ENCODE assay signal across 19 mouse cellular contexts in genomic region chr3:108327275-108327674, GRCm38 (mm10). TPM values are rescaled to one million over a fixed set of nuclear protein-coding genes. Genes with fewer than 3 reads are reported as not detected.
DNase-seq lines count a peak whose midpoint lies in the region; ATAC-seq and TF ChIP-seq lines count a peak whose summit lies in the region.
"Had no signal": no experiment of that assay in that cellular context is flagged by ENCODE, and none has a peak within 500 bp of the region (broad histone marks: within the 10 kb centered on the region; RNA-seq: fewer than 3 reads in every experiment).

No protein-coding gene starts in this region.

- H3K4me1 ChIP-seq in forebrain, embryonic 14.5 days (ENCODE audit: control insufficient read depth, insufficient read depth, low read length), result 0 out of 2 replicates have a peak, but pooled peaks cover 2% of the 10 kb centered on the region
- no peaks in the 10 kb centered on the region for H3K4me1 ChIP-seq in forebrain, embryonic 12.5 days
- H3K4me1 ChIP-seq in lung, postnatal 0 days (ENCODE audit: insufficient read depth, low read depth, low read length), result 0 out of 2 replicates have a peak, but pooled peaks cover 6% of the 10 kb centered on the region
- H3K4me1 ChIP-seq: limb, embryonic 12.5 days; stomach, embryonic 15.5 days had no signal

- DNase-seq in forebrain, embryonic 14.5 days (ENCODE audit: low spot score), result peak; percentile 62
- peak; percentile 45 to 54 for DNase-seq in left cerebral cortex, adult 18-20 months (ENCODE audit: low spot score in 2 of 2)
- DNase-seq in left cerebral cortex, postnatal 10 days (ENCODE audit: extremely low spot score in 1 of 2, low spot score in 2 of 2), result no peak
- peak; percentile 81 for DNase-seq in brain, embryonic 14.5 days (ENCODE audit: low read depth)
- DNase-seq in lung, postnatal 0 days (ENCODE audit: low spot score), result peak; percentile 78
- no peak for DNase-seq in spleen, adult 12 weeks (ENCODE audit: low spot score)
- DNase-seq in gastrocnemius, postnatal 10 days, result no peak
- DNase-seq: thymus, postnatal 25 days had no signal

- no peaks in the 10 kb centered on the region for H3K9me3 ChIP-seq in forebrain, embryonic 14.5 days (replicated peaks; ENCODE audit: control insufficient read depth, low read length)
- H3K9me3 ChIP-seq in forebrain, embryonic 12.5 days, result no peaks in the 10 kb centered on the region
- no peaks in the 10 kb centered on the region for H3K9me3 ChIP-seq in lung, postnatal 0 days (ENCODE audit: low read length)
- H3K9me3 ChIP-seq: heart, embryonic 13.5 days; limb, embryonic 12.5 days; liver, embryonic 15.5 days; stomach, embryonic 15.5 days had no signal

- H3K36me3 ChIP-seq in forebrain, embryonic 14.5 days (ENCODE audit: control insufficient read depth, insufficient read depth, low read length), result peaks cover 52% of the 10 kb centered on the region
- H3K36me3 ChIP-seq in forebrain, embryonic 12.5 days (replicated peaks), result peaks cover 61% of the 10 kb centered on the region
- H3K36me3 ChIP-seq in lung, postnatal 0 days (ENCODE audit: insufficient read depth, low read length), result no peaks in the 10 kb centered on the region

- no peaks in the 10 kb centered on the region for H3K27me3 ChIP-seq in forebrain, embryonic 14.5 days (replicated peaks; ENCODE audit: control insufficient read depth, insufficient read depth, low read length)
- H3K27me3 ChIP-seq in forebrain, embryonic 12.5 days, result no peaks in the 10 kb centered on the region
- H3K27me3 ChIP-seq in lung, postnatal 0 days (replicated peaks; ENCODE audit: insufficient read depth, low read length), result no peaks in the 10 kb centered on the region
- H3K27me3 ChIP-seq: heart, embryonic 13.5 days; limb, embryonic 12.5 days; liver, embryonic 15.5 days; Patski; stomach, embryonic 15.5 days had no signal

- H3K9ac ChIP-seq in forebrain, embryonic 14.5 days (ENCODE audit: low read length), result no peak overlapping the region
- H3K9ac ChIP-seq in forebrain, embryonic 12.5 days, result no peak overlapping the region
- H3K9ac ChIP-seq in lung, postnatal 0 days (replicated peaks; ENCODE audit: low read depth), result no peak overlapping the region
- H3K9ac ChIP-seq: heart, embryonic 13.5 days; hindbrain, embryonic 14.5 days; limb, embryonic 12.5 days; liver, embryonic 15.5 days; stomach, embryonic 15.5 days had no signal

- H3K4me2 ChIP-seq in forebrain, embryonic 14.5 days (ENCODE audit: low read length), result no peak overlapping the region
- H3K4me2 ChIP-seq in forebrain, embryonic 12.5 days, result no peak overlapping the region
- no peak overlapping the region for H3K4me2 ChIP-seq in lung, postnatal 0 days (replicated peaks; ENCODE audit: low read depth, low read length)
- H3K4me2 ChIP-seq: hindbrain, embryonic 14.5 days; limb, embryonic 12.5 days; liver, embryonic 15.5 days had no signal

- peak; percentile 73 for ATAC-seq in forebrain, embryonic 14.5 days
- no peak for ATAC-seq in forebrain, embryonic 12.5 days (ENCODE audit: low FRiP score)
- ATAC-seq in lung, postnatal 0 days, result peak; percentile 57
- ATAC-seq: intestine, postnatal 0 days; Patski had no signal

- intact Hi-C loops in left cerebral cortex, postnatal 10 days (cut with DNase I), result loop anchor here (5.0 kb wide), 1 partner anchor 40 kb away; no protein-coding TSS in a partner anchor

- WGBS in forebrain, embryonic 14.5 days, result 77% methylated on average over 8 of the region's 8 CpGs
- WGBS in forebrain, embryonic 12.5 days, result 92% methylated on average over 8 of the region's 8 CpGs
- WGBS in lung, postnatal 0 days, result 62% methylated on average over 8 of the region's 8 CpGs

- no peak for TF ChIP-seq CTCF in brain, embryonic 14.5 days (IDR thresholded peaks at IDR 0.05; ENCODE audit: borderline replicate concordance, extremely low read depth, insufficient read depth, insufficient read length)
- TF ChIP-seq CTCF in lung, postnatal 0 days (IDR thresholded peaks at IDR 0.05), result no peak

- TF ChIP-seq EP300 in lung, postnatal 0 days (IDR thresholded peaks at IDR 0.05), result 0 out of 2 replicates have a peak, but pooled peaks have one; percentile 16

- no peak for TF ChIP-seq POLR2A in brain, embryonic 14.5 days (IDR thresholded peaks at IDR 0.05; ENCODE audit: borderline replicate concordance, extremely low read depth, insufficient read depth, insufficient read length, poor library complexity, severe bottlenecking)

- H3K4me3 ChIP-seq in forebrain, embryonic 14.5 days (ENCODE audit: low read depth, low read length), result no peak overlapping the region
- no peak overlapping the region for H3K4me3 ChIP-seq in forebrain, embryonic 12.5 days (replicated peaks)
- no peak overlapping the region for H3K4me3 ChIP-seq in lung, postnatal 0 days (ENCODE audit: low read depth, low read length)
- H3K4me3 ChIP-seq: heart, embryonic 13.5 days; limb, embryonic 12.5 days; liver, embryonic 15.5 days; stomach, embryonic 15.5 days had no signal

- peak overlapping the region; percentile 92 for H3K27ac ChIP-seq in forebrain, embryonic 14.5 days (ENCODE audit: low read depth, low read length)
- H3K27ac ChIP-seq in forebrain, embryonic 12.5 days, result no peak overlapping the region
- peak overlapping the region; percentile 17; the same call in 1 of the 2 replicates for H3K27ac ChIP-seq in lung, postnatal 0 days (ENCODE audit: low read length)
- H3K27ac ChIP-seq: limb, embryonic 12.5 days; liver, embryonic 15.5 days had no signal

RNA-seq across cellular contexts. Expression of gene Mybphl, which starts 37.4 kb away (rescaled TPM):
- polyA plus RNA-seq in forebrain, embryonic 14.5 days (2014; fragmentation: Nextera tagmentation; extraction: Ambion mirVana), result not detected in 2 replicates
- polyA plus RNA-seq in forebrain, embryonic 12.5 days (2016; fragmentation: Nextera tagmentation; extraction: Ambion mirVana), result 0.15 and 0.31 TPM in 2 replicates
- total RNA-seq in left cerebral cortex, adult 18-20 months (2021), result under 1 TPM; 0.26 to 0.49 TPM
- total RNA-seq in left cerebral cortex, postnatal 10 days (2021), result not detected
- 0.10 and 0.12 TPM in 2 replicates for polyA plus RNA-seq in brain, embryonic 14.5 days (2012; rRNA removed)
- 5.6 and 7.1 TPM in 2 replicates for polyA plus RNA-seq in lung, postnatal 0 days (2015; fragmentation: Nextera tagmentation; extraction: Ambion mirVana)
- total RNA-seq in gastrocnemius, postnatal 10 days (2021), result not detected
- total RNA-seq: gastrocnemius, postnatal 36 days; neutrophil, adult 5-6 weeks had no signal
- polyA plus RNA-seq: cerebellum, adult 2 months; intestine, postnatal 0 days; limb, embryonic 12.5 days; Patski; stomach, embryonic 15.5 days had no signal

RNA-seq across cellular contexts. Expression of gene Sort1, which starts 43.4 kb away (rescaled TPM):
- polyA plus RNA-seq in forebrain, embryonic 14.5 days (2014; fragmentation: Nextera tagmentation; extraction: Ambion mirVana), result 16.0 and 16.6 TPM in 2 replicates
- polyA plus RNA-seq in forebrain, embryonic 12.5 days (2016; fragmentation: Nextera tagmentation; extraction: Ambion mirVana), result 23.3 and 30.8 TPM in 2 replicates
- total RNA-seq in left cerebral cortex, adult 18-20 months (2021), result 100 to 1,000 TPM; 305 to 320 TPM
- 100 to 1,000 TPM; 176 to 177 TPM for total RNA-seq in left cerebral cortex, postnatal 10 days (2021)
- 74.2 and 79.2 TPM in 2 replicates for polyA plus RNA-seq in brain, embryonic 14.5 days (2012; rRNA removed)
- polyA plus RNA-seq in lung, postnatal 0 days (2015; fragmentation: Nextera tagmentation; extraction: Ambion mirVana), result 30.8 and 34.2 TPM in 2 replicates
- total RNA-seq in gastrocnemius, postnatal 10 days (2021), result 10 to 100 TPM; 57.0 to 59.6 TPM

RNA-seq across cellular contexts. Expression of gene Psrc1, which starts 56.4 kb away (rescaled TPM):
- polyA plus RNA-seq in forebrain, embryonic 14.5 days (2014; fragmentation: Nextera tagmentation; extraction: Ambion mirVana), result 32.6 and 42.0 TPM in 2 replicates
- 82.6 and 83.1 TPM in 2 replicates for polyA plus RNA-seq in forebrain, embryonic 12.5 days (2016; fragmentation: Nextera tagmentation; extraction: Ambion mirVana)
- total RNA-seq in left cerebral cortex, adult 18-20 months (2021), result 10 to 100 TPM; 17.8 to 18.1 TPM
- total RNA-seq in left cerebral cortex, postnatal 10 days (2021), result 1 to 10 TPM; 6.9 to 10.0 TPM
- polyA plus RNA-seq in brain, embryonic 14.5 days (2012; rRNA removed), result 27.1 and 71.0 TPM in 2 replicates
- polyA plus RNA-seq in lung, postnatal 0 days (2015; fragmentation: Nextera tagmentation; extraction: Ambion mirVana), result 2.3 and 3.7 TPM in 2 replicates
- total RNA-seq in gastrocnemius, postnatal 10 days (2021), result 1 to 10 TPM; 2.3 to 3.0 TPM

Comparison
In these comparisons a context has a peak if more than half of its experiments do, and no peak if none do; other contexts are left out.
1. DNase-seq: peak in forebrain, embryonic 14.5 days (single experiment), left cerebral cortex, adult 18-20 months (2 of 2), brain, embryonic 14.5 days (single experiment) and lung, postnatal 0 days (single experiment); none in left cerebral cortex, postnatal 10 days (0 of 2), spleen, adult 12 weeks (single experiment) and gastrocnemius, postnatal 10 days (single experiment).